Mouse (Mus musculus) spleen, adult 2 months (tissue): ENCODE results near the gene Ctnnd2. TPM values are rescaled to one million over a fixed set of nuclear protein-coding genes. Genes with fewer than 3 reads are reported as not detected.

Experiments
- DNase-seq, 2 experiments: peaks; one replicate each; pipeline versions ENCODE4 v3.0.0 to v3.0.0-alpha.2; 2012 to 2021; ENCODE audit warnings: low spot score in 2 of 2, low read depth in 1 of 2
- H3K27ac ChIP-seq: fragments of 200-500 bp; 2 replicates; pipeline ENCODE4 v1.5.1; 2012; ENCODE audit warnings: low read length, inconsistent platforms; ENCODE audit not compliant: insufficient read depth
- H3K27me3 ChIP-seq: fragments of 200-500 bp; 2 replicates; pipeline ENCODE4 v1.6.1; 2012; ENCODE audit warnings: mild to moderate bottlenecking, moderate library complexity, low read length, inconsistent platforms; ENCODE audit not compliant: control insufficient read depth, insufficient read depth
- H3K36me3 ChIP-seq: fragments of 200-500 bp; 2 replicates; pipeline ENCODE4 v1.6.1; 2012; ENCODE audit warnings: mild to moderate bottlenecking, low read length, inconsistent platforms; ENCODE audit not compliant: control insufficient read depth, insufficient read depth
- H3K4me1 ChIP-seq: fragments of 200-500 bp; 2 replicates; pipeline ENCODE4 v1.6.1; 2011; ENCODE audit warnings: inconsistent platforms; ENCODE audit not compliant: control insufficient read depth, insufficient read depth, insufficient read length
- H3K4me3 ChIP-seq: fragments of 200-500 bp; 2 replicates; pipeline ENCODE4 v1.5.1; 2011; ENCODE audit warnings: mild to moderate bottlenecking, inconsistent platforms; ENCODE audit not compliant: insufficient read depth, insufficient read length; ENCODE audit errors: extremely low read depth
- CTCF ChIP-seq: fragments of 200-500 bp; IDR thresholded peaks from 2 replicates; pipeline ENCODE4 v1.5.1; 2011; ENCODE audit warnings: mild to moderate bottlenecking, inconsistent platforms; ENCODE audit not compliant: insufficient read depth, insufficient read length, insufficient replicate concordance; ENCODE audit errors: extremely low read depth
- POLR2A ChIP-seq: fragments of 200-500 bp; IDR thresholded peaks from 2 replicates; pipeline ENCODE4 v1.6.1; 2011; ENCODE audit warnings: low read depth, low read length, inconsistent platforms
- WGBS: fragments of 180-500 bp; shearing (Covaris S2); methylation state at CpG from one replicate; pipeline ENCODE4 v1.1.7; 2018; 5-methylcytosine and 5-hydroxymethylcytosine counted together
- polyA plus RNA-seq: library from polyadenylated mRNA; depleted of rRNA; stranded (reverse); fragments of >200 nt; gene quantifications from 2 replicates; pipeline ENCODE4 v1.2.3, GENCODE M21; 2012

The Ctnnd2 gene
- polyA plus RNA-seq, 1 experiment: 1.2 TPM

DNA sequence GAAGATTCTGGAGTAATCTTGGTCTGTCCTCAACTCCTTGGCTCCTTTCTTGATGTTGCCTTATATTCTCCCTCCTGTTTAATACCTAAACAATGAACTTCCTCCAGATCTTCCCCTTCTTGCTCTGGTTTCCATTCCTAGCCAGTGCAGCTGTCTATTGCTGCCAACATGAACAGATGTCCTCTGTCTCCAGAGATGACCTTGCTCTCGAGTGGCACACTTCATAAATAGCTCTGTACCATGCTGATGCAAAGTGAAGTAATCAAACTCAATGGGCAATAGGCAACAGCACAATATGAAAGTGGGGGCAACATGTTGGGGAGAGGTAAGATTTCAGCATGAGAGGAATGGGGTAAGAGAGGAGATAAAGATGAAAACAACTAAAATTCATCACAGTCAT lies 872.6 kb downstream of the Ctnnd2 start:
- 48% methylated on average over 1 of the region's 1 CpGs for WGBS
- no peaks in the 10 kb centered on the region for H3K27me3 ChIP-seq
- no peaks in the 10 kb centered on the region for H3K4me1 ChIP-seq
- H3K4me3 ChIP-seq: no peak overlapping the region
- no peak for DNase-seq
- no peak for TF ChIP-seq POLR2A
- no peak for TF ChIP-seq CTCF
- H3K36me3 ChIP-seq: no peaks in the 10 kb centered on the region
- H3K27ac ChIP-seq: no peak overlapping the region

GRCm38 (mm10) chr15:31051496-31051895 lies 879.1 kb downstream of the Ctnnd2 start:
- WGBS: 85% methylated on average over 5 of the region's 5 CpGs
- TF ChIP-seq POLR2A (no peak), CTCF (no peak)
- no peaks in the 10 kb centered on the region for H3K27me3 ChIP-seq
- H3K4me3 ChIP-seq: no peak overlapping the region
- H3K4me1 ChIP-seq: no peaks in the 10 kb centered on the region
- no peaks in the 10 kb centered on the region for H3K36me3 ChIP-seq
- no peak for DNase-seq
- no peak overlapping the region for H3K27ac ChIP-seq

DNA sequence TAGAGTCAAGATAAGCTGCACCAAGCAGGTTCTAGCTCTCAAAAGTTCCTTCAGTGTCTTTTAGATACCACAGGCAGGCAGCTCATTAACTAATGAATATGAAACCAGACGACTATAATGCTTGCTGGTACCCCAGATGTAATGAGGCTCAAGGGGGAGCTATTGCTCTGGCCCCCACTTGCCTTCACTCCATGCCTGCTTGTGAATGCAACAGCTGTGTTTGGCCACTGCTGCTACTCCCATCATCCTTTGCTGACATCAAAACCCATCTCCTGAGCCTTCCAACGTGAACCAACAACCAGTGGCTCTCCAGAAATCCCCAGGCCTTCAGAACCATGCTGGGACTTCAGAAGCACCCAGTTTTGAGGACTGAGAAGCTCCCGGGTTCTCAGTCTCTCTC lies 883.8 kb downstream of the Ctnnd2 start:
- Histone ChIP-seq H3K4me1 (no peaks in the 10 kb centered on the region), H3K27ac (no peak overlapping the region), H3K36me3 (no peaks in the 10 kb centered on the region), H3K4me3 (no peak overlapping the region), H3K27me3 (no peaks in the 10 kb centered on the region)
- 51% methylated on average over 3 of the region's 3 CpGs for WGBS
- no peak for TF ChIP-seq POLR2A
- no peak for TF ChIP-seq CTCF
- DNase-seq: no peak

DNA sequence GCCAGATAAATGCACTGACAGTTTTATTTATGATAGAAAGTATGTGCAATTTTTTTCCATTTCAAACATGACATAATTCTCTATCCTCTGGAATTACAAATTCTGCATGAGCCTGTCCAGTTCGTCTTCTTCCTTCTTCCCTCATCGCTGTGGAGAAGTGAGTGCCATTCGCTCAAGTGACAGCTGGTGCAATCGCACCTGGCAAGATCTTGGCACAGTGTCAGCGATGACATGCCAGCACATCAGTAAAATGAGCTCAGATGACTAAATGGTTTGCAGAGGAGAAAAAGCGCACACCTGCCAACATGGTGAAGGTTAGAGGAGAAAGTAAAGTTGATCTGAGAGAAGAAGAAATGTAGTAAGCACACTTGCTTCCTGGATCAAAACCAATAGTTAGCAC lies 885.9 kb downstream of the Ctnnd2 start:
- no peak overlapping the region for H3K27ac ChIP-seq
- no peaks in the 10 kb centered on the region for H3K27me3 ChIP-seq
- no peaks in the 10 kb centered on the region for H3K4me1 ChIP-seq
- TF ChIP-seq CTCF: no peak
- no peak for TF ChIP-seq POLR2A
- no peaks in the 10 kb centered on the region for H3K36me3 ChIP-seq
- 89% methylated on average over 6 of the region's 6 CpGs for WGBS
- DNase-seq: no peak
- no peak overlapping the region for H3K4me3 ChIP-seq

DNA sequence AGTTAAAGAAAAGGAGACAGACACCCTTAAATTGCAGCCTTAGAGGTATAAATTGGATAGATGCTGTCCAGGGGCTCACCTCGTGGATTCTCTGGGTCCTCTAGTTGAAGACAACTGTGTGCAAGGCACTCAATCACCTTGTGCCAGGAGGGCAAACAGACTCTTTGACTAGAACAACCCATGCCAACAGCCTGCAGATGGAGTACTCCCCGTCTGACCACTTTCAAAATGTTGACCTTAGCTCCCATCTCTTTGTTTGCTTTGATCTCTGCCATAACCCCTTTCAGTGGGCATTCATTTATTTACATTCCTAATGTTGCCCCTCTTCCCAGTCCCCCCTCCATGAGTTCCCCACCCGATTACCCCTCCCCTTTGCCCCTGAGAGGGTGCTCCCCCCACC lies 891.3 kb downstream of the Ctnnd2 start:
- Histone ChIP-seq H3K4me3 (no peak overlapping the region), H3K36me3 (no peaks in the 10 kb centered on the region), H3K27ac (no peak overlapping the region), H3K4me1 (no peaks in the 10 kb centered on the region), H3K27me3 (no peaks in the 10 kb centered on the region)
- TF ChIP-seq POLR2A: no peak
- TF ChIP-seq CTCF: no peak
- 78% methylated on average over 3 of the region's 3 CpGs for WGBS
- no peak for DNase-seq

- TF ChIP-seq CTCF (no peak), POLR2A (no peak)
- Histone ChIP-seq H3K27ac (no peak overlapping the region), H3K27me3 (no peaks in the 10 kb centered on the region), H3K4me3 (no peak overlapping the region), H3K4me1 (no peaks in the 10 kb centered on the region), H3K36me3 (no peaks in the 10 kb centered on the region)
- 74% methylated on average over 2 of the region's 2 CpGs for WGBS
- DNase-seq: no peak
Observed at GRCm38 (mm10) chr15:31068127-31068526, 895.7 kb downstream of the Ctnnd2 start.

DNA sequence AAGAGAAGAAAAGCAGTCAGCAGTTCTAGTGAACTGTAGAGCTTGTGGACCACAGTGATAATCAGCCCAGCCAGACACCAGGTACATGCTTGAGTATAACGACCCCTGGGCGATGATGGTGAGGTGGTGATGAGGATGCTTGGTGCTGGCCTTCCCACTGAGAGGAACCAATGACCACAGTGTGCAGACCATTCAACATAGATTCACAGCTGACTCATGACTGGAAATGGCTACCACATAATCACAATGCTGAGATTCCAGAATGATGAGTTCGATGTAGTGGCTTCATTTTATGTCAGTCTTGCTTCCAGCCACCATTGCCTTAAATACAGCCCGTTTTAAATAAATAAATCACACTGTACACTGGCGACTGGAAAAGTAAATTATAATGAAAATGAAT lies 897.9 kb downstream of the Ctnnd2 start:
- 86% methylated on average over 5 of the region's 5 CpGs for WGBS
- no peak overlapping the region for H3K4me3 ChIP-seq
- H3K27ac ChIP-seq: no peak overlapping the region
- no peak for TF ChIP-seq CTCF
- TF ChIP-seq POLR2A: no peak
- H3K4me1 ChIP-seq: no peaks in the 10 kb centered on the region
- H3K27me3 ChIP-seq: no peaks in the 10 kb centered on the region
- no peak for DNase-seq
- no peaks in the 10 kb centered on the region for H3K36me3 ChIP-seq
